Mouse (Mus musculus): ENCODE results near the gene Mogat2.

- TF ChIP-seq CTCF (IDR thresholded peaks at IDR 0.05; ENCODE audit: borderline replicate concordance, insufficient read depth, low read depth, low read length) (no peak), POLR2A (IDR thresholded peaks at IDR 0.05; ENCODE audit: borderline replicate concordance, insufficient read depth, low read length) (no peak)
These were observed 48.5 kb downstream of the Mogat2 start for GRCm38 (mm10) chr7:99189885-99190284.
